Mouse (Mus musculus): ENCODE results near the gene Cdkn1a.

The Cdkn1a gene

DNA sequence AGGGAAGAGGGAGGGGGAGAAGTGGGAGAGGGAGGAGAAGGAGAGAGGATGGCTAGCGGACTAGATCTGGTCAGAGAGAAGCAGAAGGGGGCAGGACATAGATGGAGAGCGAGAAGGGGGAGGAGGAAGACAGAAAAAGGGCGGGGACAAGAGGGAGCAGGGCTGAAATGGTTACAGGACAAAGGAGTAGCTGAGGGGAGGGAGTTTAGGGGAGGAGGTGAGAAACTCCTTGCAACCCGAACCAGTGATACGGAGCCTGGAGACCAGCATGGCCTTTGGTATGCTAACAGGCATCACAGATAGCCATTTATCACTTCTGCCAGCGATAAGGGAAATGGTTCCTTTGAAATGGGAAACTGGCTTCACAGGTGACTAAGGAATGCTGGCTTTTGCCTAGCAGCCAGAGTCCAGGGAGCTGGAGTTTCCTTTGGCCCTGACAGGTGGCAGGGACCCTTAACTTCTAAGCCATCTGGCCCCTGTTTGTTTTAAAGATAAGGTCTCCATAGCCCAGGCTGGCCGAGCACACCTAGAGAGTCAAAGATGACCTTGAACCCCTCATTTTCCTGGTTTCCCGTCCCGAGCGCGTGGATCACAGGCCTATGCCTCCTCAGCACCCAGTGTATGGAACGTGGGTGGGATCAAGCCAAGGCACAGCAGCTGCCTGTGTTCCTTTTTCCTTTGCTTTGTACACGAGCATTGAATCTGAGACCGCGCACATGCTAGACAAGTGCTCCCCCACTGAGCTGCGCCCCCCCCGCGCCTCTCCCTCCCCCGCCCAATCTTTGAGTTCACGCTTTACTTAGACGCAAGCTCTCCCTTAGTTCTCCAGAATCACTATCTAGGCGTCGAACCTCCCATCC, 9.8 kb upstream of the Cdkn1a start:
- TF ChIP-seq NANOG (IDR thresholded peaks at IDR 0.05; ENCODE audit: borderline replicate concordance, low read length), result no peak
- no peak for TF ChIP-seq CTCF (conservative IDR thresholded peaks at IDR 0.05; ENCODE audit: low read length)
- peak; percentile 19; the same call in 1 of the 2 replicates for TF ChIP-seq POU5F1 (IDR thresholded peaks at IDR 0.05; ENCODE audit: borderline replicate concordance, low read length)
- peaks cover 9% of the 10 kb centered on the region for H3K36me3 ChIP-seq (ENCODE audit: insufficient read depth, low read length)
- peak overlapping the region; percentile 61 for H3K4me3 ChIP-seq (replicated peaks; ENCODE audit: low read length)
- no peaks in the 10 kb centered on the region for H3K27me3 ChIP-seq (ENCODE audit: insufficient read depth, low read length)
- H3K9me3 ChIP-seq (ENCODE audit: low read length), result no peaks in the 10 kb centered on the region
- peaks cover 76% of the 10 kb centered on the region for H3K4me1 ChIP-seq (replicated peaks; ENCODE audit: low read depth, low read length)

DNA sequence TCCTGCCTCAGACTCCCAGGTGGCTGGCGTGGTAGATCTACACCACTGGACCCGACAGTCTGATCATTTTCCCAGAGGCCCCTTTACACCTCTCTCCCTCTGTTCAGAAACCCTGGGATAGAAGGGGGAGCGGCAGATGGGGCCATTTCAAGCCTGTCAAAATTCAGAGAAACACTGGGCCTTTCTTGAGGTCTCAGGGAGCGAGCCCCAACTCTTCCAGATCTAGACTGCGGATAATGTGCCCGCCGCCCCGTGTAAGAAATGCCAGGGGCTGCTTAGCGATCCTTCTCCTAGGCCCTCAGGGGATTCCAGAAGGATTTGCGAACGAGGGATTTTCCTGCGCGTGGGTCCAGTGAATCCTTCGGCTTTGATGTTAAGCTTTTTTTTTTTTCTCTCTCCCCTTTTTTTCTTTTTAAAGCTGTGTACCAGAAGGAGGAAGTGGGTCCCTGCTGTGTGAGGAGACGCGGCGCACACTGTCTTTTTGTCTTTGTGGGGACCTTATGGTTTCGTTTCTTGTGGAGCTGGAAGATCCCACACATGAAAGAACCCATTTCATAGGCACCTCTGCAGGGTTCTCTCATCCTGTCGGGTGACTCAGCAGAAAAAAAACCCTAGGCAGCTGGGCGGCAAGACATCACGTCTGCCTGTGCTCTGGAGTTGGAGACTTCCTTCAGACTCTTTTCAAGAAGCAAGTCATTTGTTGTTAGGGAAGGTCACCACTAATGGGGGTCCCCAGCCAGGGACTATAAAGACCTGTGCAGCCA, 9.0 kb upstream of the Cdkn1a start:
- H3K27me3 ChIP-seq (ENCODE audit: insufficient read depth, low read length), result no peaks in the 10 kb centered on the region
- H3K9me3 ChIP-seq (ENCODE audit: low read length), result no peaks in the 10 kb centered on the region
- peaks cover 70% of the 10 kb centered on the region for H3K4me1 ChIP-seq (replicated peaks; ENCODE audit: low read depth, low read length)
- H3K36me3 ChIP-seq (ENCODE audit: insufficient read depth, low read length), result peaks cover 5% of the 10 kb centered on the region
- H3K4me3 ChIP-seq (replicated peaks; ENCODE audit: low read length), result peak overlapping the region; percentile 61
- TF ChIP-seq CTCF (conservative IDR thresholded peaks at IDR 0.05; ENCODE audit: low read length) (no peak), NANOG (IDR thresholded peaks at IDR 0.05; ENCODE audit: borderline replicate concordance, low read length) (no peak), POU5F1 (IDR thresholded peaks at IDR 0.05; ENCODE audit: borderline replicate concordance, low read length) (no peak)

DNA sequence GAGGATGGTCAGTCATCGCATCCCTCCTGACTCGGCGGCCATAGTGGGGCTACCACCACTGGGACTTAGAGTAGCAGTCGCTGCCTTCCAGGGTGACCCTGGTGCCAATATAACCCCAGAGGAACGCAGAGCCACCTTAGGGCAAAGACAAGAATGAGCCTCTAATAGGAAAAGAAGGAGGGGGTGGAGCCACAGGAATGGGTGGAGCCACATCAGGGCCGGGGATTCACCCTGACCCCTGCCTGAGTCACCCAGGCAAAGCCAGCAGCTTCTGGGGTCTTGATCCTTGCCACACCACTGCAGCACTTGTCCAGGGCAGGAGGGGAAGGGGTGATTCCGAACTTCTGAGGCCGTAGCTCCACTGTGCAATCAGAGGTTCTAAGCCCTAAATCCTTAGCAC, 7.2 kb upstream of the Cdkn1a start:
- no peaks in the 10 kb centered on the region for H3K27me3 ChIP-seq (ENCODE audit: insufficient read depth, low read length)
- peaks cover 62% of the 10 kb centered on the region for H3K4me1 ChIP-seq (replicated peaks; ENCODE audit: low read depth, low read length)
- no peaks in the 10 kb centered on the region for H3K9me3 ChIP-seq (ENCODE audit: low read length)
- no peak for TF ChIP-seq NANOG (IDR thresholded peaks at IDR 0.05; ENCODE audit: borderline replicate concordance, low read length)
- TF ChIP-seq CTCF (conservative IDR thresholded peaks at IDR 0.05; ENCODE audit: low read length), result no peak
- TF ChIP-seq POU5F1 (IDR thresholded peaks at IDR 0.05; ENCODE audit: borderline replicate concordance, low read length), result no peak
- H3K36me3 ChIP-seq (ENCODE audit: insufficient read depth, low read length), result no peaks in the 10 kb centered on the region
- peak overlapping the region; percentile 58 for H3K4me3 ChIP-seq (replicated peaks; ENCODE audit: low read length)

DNA sequence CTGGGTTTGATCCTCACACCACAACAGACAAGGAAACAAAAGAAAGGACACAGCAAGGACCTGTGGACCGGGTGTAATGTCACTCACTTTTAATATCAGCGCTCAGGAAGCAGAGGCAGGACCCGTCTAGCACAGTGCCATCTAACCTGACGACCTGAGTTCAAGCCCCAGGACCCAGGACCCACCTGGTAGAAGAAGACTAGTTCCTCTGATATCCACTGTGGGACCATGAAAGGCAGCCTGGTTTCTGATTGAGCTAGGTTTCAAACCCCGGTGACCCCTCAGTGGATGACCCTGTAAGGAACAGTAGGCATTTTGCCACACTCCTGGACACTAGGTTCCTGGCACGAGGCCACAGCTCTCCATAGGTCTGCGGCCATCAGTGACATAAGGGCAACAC, 6.1 kb upstream of the Cdkn1a start:
- no peaks in the 10 kb centered on the region for H3K9me3 ChIP-seq (ENCODE audit: low read length)
- peaks cover 58% of the 10 kb centered on the region for H3K4me1 ChIP-seq (replicated peaks; ENCODE audit: low read depth, low read length)
- TF ChIP-seq CTCF (conservative IDR thresholded peaks at IDR 0.05; ENCODE audit: low read length), result no peak
- no peak overlapping the region for H3K4me3 ChIP-seq (replicated peaks; ENCODE audit: low read length)
- H3K27me3 ChIP-seq (ENCODE audit: insufficient read depth, low read length), result no peaks in the 10 kb centered on the region
- H3K36me3 ChIP-seq (ENCODE audit: insufficient read depth, low read length), result no peaks in the 10 kb centered on the region

DNA sequence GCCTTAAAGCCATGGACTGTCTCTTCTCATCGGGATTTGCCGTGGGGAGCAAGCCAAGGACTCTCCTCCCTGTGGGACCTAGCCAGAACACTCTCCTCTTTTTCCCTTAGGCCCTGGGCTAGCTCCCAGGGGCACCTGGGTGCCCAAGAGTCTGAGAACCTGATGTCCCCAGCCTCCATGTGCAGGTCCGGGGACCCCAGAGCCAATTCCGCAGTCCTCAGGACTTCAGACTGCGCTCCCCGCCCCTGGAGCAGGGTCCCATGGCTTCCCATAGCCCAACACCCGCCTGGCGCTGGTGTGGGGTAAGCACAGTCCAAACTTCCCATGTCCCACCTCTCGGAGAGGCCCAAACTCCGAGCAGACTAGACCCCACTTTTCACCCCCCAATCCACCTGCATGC, 5.5 kb upstream of the Cdkn1a start:
- TF ChIP-seq POU5F1 (IDR thresholded peaks at IDR 0.05; ENCODE audit: borderline replicate concordance, low read length) (no peak), CTCF (conservative IDR thresholded peaks at IDR 0.05; ENCODE audit: low read length) (no peak), NANOG (IDR thresholded peaks at IDR 0.05; ENCODE audit: borderline replicate concordance, low read length) (no peak)
- Histone ChIP-seq H3K36me3 (ENCODE audit: insufficient read depth, low read length) (no peaks in the 10 kb centered on the region), H3K27me3 (ENCODE audit: insufficient read depth, low read length) (no peaks in the 10 kb centered on the region), H3K4me1 (replicated peaks; ENCODE audit: low read depth, low read length) (peaks cover 53% of the 10 kb centered on the region), H3K9me3 (ENCODE audit: low read length) (peaks cover under 1% of the 10 kb centered on the region), H3K4me3 (replicated peaks; ENCODE audit: low read length) (peak overlapping the region; percentile 26; the same call in 1 of the 2 replicates)

DNA sequence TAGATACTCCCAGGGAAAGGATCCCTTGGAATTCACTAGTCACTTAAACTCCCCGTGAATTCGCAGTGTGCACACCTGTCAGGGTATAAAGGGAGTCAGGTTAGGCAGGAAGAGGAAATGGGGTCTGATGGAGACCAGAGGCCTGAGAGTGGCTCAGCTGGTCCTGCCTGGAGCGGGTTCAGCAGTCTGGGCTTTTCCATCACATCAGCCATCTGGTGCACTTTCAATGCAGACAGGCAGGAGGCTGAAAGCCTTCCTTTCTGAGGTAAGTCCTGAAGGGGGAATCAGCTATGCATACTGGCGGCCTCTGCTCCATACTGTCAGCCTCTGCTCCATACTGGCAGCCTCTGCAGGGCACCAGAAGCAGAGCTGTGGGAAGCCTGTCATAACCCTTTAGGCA, 3.9 kb upstream of the Cdkn1a start:
- no peak overlapping the region for H3K4me3 ChIP-seq (replicated peaks; ENCODE audit: low read length)
- no peaks in the 10 kb centered on the region for H3K27me3 ChIP-seq (ENCODE audit: insufficient read depth, low read length)
- H3K4me1 ChIP-seq (replicated peaks; ENCODE audit: low read depth, low read length), result peaks cover 47% of the 10 kb centered on the region
- peaks cover 15% of the 10 kb centered on the region for H3K9me3 ChIP-seq (ENCODE audit: low read length)
- no peaks in the 10 kb centered on the region for H3K36me3 ChIP-seq (ENCODE audit: insufficient read depth, low read length)
- no peak for TF ChIP-seq CTCF (conservative IDR thresholded peaks at IDR 0.05; ENCODE audit: low read length)
- TF ChIP-seq POU5F1 (IDR thresholded peaks at IDR 0.05; ENCODE audit: borderline replicate concordance, low read length), result no peak
- TF ChIP-seq NANOG (IDR thresholded peaks at IDR 0.05; ENCODE audit: borderline replicate concordance, low read length), result no peak

DNA sequence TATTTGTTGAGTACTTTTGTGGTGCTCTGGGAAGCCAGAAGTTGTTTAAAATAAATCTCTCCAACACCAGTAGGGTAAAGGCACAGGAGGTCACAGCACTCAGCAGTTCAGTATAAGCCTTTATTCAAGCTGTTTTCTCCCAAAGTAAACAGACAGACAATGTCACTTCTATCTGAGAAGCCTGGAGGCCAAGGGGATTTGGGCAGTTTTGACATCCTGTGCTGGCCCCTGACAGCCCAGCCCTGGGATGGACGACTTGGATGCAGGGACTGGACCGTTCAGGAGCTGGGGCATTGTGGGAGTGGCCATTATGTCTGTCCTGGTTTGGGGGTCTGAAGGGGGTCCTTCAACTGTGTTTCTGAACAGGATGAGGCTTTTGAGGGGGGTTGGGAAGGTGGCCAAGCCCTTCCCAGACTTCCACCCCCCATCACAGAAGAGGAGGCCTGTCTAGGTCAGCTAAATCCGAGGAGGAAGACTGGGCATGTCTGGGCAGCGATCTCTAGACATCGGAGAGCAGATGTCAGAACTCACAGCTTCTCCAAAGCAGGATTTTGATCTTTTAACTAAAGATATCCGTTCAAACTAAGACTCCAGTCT, 670 bp downstream of the Cdkn1a start:
- Histone ChIP-seq H3K4me3 (replicated peaks; ENCODE audit: low read length) (no peak overlapping the region), H3K9me3 (ENCODE audit: low read length) (peaks cover 15% of the 10 kb centered on the region), H3K4me1 (replicated peaks; ENCODE audit: low read depth, low read length) (peaks cover 50% of the 10 kb centered on the region), H3K27me3 (ENCODE audit: insufficient read depth, low read length) (peaks cover 18% of the 10 kb centered on the region), H3K36me3 (ENCODE audit: insufficient read depth, low read length) (peaks cover 9% of the 10 kb centered on the region)
- TF ChIP-seq POU5F1 (IDR thresholded peaks at IDR 0.05; ENCODE audit: borderline replicate concordance, low read length) (no peak), NANOG (IDR thresholded peaks at IDR 0.05; ENCODE audit: borderline replicate concordance, low read length) (no peak), CTCF (conservative IDR thresholded peaks at IDR 0.05; ENCODE audit: low read length) (no peak)

DNA sequence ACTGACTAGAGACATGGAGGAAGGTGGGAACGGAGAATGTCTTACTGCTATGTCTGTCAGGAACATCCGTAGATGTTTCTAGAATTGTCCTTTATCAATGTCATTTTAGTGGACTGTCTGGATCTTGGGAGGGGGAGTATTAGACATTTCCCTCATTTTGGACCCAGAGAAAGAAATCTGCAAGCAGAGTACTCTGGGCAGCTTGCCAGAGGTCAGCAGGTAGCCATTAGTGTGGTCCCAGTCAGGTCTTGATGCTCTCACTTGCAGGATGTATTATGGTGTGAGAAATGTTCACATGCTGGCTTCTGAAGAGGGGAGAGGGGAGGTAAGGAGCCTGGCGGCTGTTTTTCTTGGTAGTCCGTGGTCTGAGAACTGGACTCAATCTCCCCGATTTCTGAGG, 1.7 kb downstream of the Cdkn1a start:
- Histone ChIP-seq H3K9me3 (ENCODE audit: low read length) (peaks cover 15% of the 10 kb centered on the region), H3K4me1 (replicated peaks; ENCODE audit: low read depth, low read length) (peaks cover 56% of the 10 kb centered on the region), H3K36me3 (ENCODE audit: insufficient read depth, low read length) (peaks cover 16% of the 10 kb centered on the region), H3K27me3 (ENCODE audit: insufficient read depth, low read length) (peaks cover 18% of the 10 kb centered on the region), H3K4me3 (replicated peaks; ENCODE audit: low read length) (peak overlapping the region; percentile 93)
- no peak for TF ChIP-seq CTCF (conservative IDR thresholded peaks at IDR 0.05; ENCODE audit: low read length)
- TF ChIP-seq NANOG (IDR thresholded peaks at IDR 0.05; ENCODE audit: borderline replicate concordance, low read length), result no peak
- no peak for TF ChIP-seq POU5F1 (IDR thresholded peaks at IDR 0.05; ENCODE audit: borderline replicate concordance, low read length)
